Mouse (Mus musculus): ENCODE results near the gene Mvb12b.

Mvb12b gene

GRCm38 (mm10) chr2:33885264-33885651 lies 2.5 kb downstream of the Mvb12b start:
- DNase-seq (ENCODE audit: low spot score in 2 of 2): no peak

DNA sequence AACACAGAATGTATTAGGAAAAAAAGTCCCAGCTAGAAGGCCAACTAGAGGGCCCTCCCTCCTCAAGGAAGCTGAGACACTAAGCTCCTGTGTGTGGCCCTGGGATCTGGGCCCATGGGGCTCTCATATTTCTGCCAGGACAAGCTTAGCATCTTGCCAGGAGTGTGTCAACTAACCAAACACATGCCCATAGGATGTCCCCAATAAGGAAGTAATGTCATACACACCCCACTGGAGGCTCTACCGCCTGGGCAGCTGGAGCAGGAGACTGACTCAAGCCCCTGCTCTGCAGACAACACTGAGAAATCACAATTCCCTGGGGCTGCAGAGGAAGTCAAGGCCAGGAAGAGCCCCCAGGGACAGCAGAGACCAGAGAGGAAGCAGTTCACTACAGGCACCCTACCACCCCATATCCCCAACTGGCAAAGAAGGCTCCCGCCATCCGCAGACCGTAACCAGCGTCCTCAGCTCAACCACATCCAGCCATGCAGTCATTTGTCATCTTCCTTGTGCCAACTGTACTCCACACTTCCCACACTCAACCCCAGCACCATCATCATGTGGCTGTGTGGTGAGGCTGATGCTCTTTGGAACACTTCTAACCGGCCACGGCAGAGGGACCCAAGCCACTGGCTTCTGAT lies 3.0 kb downstream of the Mvb12b start:
- no peak for DNase-seq (ENCODE audit: low spot score in 2 of 2)

DNA sequence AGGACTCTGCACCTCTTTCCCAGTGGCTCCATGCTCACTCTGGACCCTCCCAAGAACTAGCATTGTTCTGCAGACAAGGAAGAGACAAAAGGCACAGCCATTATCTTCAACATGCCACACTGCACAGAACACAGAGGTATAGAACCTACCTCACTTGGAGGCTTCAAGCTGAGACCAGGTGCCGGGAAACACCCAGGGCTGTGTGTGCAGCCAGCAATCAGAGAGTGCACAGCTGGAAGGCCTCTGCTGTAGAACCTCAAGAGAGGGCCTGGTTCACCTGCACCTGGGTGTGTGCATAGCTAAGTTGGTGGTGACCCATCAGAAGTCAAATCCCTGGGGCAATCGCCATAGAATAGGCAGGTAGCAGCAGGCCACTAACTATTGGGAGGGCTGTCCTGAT lies 8.5 kb downstream of the Mvb12b start:
- DNase-seq (ENCODE audit: low spot score in 2 of 2): no peak

DNA sequence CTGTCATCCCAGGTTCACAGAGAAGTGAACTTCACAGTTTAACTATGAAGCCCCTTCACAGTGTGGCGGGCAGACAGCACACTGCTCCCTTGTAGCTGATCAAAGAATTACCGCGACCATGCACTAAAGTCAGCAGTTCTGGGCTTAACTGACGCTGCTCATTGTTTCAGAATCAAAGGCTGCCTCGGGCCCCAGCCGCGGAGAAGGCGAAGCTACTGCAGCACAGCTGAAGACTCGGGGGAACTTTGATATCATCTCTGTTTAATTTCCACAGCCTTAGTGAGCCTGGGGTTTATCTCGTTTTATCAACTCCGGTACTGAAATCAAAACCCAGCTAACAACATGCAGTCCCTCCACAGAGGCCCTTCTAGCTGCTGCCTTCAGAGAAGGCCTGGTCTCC lies 9.3 kb downstream of the Mvb12b start:
- DNase-seq (ENCODE audit: low spot score in 2 of 2): no peak

GRCm38 (mm10) chr2:33877663-33878360 lies 9.9 kb downstream of the Mvb12b start:
- no peak for DNase-seq (ENCODE audit: low spot score in 2 of 2)

DNA sequence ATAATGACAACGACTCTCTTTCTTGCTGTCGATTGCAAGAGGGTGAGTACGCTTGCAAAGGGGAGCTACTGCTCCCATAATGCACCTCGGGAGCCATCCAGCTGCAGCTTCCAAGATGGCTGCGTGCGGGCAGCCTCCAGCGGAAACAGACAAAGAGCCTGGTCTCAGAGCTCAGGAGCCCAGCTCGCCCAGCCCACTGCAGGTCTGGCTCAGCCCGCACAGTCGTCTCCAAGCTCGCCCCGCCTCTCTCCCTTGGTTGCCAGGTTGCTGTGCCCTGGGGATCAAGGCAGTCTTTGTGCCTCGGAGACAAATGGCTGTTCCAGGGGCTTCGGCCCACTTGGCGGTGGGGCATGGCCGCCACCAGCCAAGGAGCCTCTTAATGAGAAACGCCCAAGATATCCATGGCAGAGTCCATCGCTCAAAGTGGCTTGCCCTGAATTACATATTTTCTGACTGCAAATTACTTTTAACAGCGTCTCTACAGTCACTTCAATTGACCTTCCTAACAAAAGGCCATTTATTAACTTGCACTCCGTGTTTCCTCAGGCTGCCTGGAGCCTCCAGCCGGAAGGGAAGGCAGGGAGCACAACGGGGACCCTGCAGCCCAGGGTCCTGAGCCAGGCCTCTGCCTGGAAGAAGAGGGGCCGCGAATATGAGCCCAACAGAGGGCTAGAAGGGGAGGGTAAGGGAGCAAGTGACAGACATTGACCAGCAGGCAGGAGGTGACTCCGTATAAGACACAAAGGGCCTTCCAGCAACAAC lies 11.0 kb downstream of the Mvb12b start:
- peak; percentile 82 to 84 for DNase-seq (ENCODE audit: low spot score in 2 of 2)

DNA sequence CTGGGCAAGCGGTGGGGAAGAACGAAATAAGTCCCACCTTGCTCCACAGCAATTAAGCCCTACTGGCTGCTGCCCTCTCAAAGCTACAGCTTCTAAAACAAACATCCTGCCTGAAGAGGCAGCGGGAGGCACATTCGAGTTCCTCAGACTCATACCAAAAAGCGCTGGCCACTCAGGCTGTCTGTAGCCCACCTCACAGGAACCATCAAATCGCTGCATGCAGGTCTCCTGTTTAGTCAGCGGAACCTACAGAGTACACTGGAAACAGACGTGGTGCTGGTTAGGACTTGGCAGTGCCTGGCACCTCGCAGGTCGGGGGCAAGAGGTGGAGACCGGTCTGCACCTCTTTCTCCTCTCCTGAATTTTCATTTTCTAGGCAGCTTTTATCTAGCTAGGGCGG lies 12.2 kb downstream of the Mvb12b start:
- no peak for DNase-seq (ENCODE audit: low spot score in 2 of 2)

DNA sequence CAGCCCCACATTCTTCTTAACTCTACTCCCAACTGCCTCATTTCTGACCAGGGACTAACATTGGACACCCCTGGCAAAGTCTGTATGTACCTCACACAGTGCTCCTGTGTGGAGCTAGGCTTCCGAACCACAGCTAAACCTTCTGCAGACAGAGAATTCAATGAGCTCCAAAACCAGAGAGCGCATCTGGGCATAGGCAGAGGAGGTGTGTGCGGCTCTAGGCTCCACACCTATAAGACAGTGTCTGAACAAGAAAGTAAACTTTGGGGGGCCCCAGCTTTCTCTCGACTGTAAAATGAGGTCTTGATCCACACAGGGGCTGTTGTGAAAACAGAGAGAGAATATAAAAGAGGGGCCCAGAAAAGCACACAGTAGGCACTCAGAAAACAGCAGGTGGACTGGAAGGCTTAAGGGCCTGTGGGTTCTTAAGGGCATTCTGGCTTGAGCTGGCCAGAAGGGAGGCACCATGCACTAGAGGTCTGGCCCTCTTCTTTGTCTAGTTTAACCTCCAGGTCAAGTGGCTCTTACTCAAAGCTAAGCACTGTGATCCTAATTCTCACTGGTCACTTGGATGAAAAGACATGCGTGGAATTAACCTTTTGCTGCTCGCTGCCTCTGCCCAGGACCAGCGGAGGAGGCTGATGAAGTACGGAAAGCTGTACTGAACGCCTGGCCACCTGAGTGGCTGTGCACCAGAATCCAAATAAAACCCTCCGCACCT lies 12.7 kb downstream of the Mvb12b start:
- no peak for DNase-seq (ENCODE audit: low spot score in 2 of 2)

- DNase-seq (ENCODE audit: low spot score in 2 of 2): no peak
These were observed 13.4 kb downstream of the Mvb12b start for GRCm38 (mm10) chr2:33874367-33874766.

GRCm38 (mm10) chr2:33873501-33873900 lies 14.2 kb downstream of the Mvb12b start:
- DNase-seq (ENCODE audit: low spot score in 2 of 2): no peak

- DNase-seq (ENCODE audit: low spot score in 2 of 2): no peak
These were observed 14.9 kb downstream of the Mvb12b start for GRCm38 (mm10) chr2:33872841-33873271.

DNA sequence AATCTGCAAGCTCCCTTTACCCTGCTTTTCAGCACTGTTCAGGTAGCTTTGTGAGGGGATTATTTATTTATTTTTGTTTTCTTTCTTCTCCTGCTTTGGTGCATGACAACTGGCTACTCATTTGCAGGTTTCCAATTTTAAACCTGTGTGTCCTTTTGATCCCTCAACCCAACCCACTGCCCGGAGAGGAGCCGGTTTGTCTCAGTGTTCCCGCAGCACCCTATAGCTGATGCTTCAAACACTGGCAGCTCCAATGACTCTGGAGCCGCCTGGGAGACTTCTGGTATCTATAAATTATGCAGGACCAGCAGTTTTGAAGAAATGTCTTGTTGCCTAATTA lies 16.6 kb downstream of the Mvb12b start:
- no peak for DNase-seq (ENCODE audit: low spot score in 2 of 2)

DNA sequence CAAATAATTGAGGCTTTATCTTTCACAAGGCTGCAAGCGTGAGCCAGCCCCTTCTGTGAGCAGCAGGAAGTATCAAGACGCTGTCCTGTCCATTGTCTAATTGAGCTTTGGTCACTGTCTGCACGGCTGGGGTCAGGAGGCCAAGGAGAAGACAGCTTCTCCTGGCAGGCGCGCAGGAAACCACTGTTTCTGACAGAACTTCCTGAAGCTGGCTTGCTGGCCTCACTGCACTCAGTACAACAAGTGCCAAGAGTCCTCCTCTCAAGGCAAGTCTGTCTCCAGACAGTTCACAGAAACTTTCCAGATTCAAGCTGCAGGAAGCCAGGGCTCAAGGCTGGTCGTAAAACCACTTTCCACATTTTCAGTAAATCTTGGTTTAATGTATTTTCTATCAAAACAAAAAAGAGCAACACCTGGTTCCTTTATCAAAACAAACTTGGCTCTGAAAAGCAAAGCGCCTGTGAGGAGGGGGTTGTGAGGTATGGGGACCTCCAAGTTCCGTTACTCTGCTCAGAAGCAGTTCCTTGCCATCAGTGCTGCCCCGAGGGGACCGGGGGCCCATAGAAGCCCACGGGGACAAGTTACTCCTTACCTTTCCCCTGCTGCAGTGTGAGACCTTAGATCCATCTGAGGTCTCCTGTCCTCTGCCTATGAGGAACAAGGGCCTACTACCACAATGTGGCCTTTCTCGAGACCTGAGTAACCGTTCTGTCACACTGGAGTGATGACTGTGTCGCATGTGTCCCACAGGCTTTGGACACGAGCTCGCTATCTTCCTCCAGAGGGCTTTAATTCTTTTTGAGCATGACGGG lies 17.2 kb downstream of the Mvb12b start:
- DNase-seq (ENCODE audit: low spot score in 2 of 2): peak in 1 of 2 experiments; percentile 50

DNA sequence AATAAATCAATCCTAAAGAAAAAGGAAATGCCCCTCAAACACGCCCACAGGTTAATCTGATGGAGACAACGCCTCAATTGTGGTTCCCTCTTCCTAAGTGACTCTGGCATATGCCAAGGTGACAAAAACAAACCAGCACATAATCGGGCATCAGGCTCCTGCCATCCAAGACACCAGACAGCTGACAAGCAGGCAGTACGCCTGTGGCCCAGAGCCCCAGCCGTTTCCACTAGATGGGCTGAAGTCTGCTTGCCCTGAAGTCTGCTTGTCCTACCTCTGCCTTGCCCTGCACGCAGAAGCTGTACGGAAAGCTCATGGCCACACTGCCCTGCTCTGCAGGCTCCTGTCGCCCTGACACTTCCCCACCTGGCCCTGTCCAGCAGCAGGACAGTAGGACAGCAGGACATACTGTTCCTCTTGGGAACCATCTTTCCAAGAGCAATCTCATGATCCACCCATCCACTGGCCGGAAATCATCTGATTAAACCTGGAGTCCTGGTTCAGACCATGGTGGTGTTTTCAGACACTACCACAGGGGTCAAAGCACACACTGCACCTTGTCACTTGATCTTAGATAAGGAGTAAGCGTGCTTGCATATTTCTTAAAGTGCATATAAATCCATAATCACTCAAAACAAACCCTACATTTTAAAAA lies 17.9 kb downstream of the Mvb12b start:
- no peak for DNase-seq (ENCODE audit: low spot score in 2 of 2)

GRCm38 (mm10) chr2:33868996-33869688 lies 18.6 kb downstream of the Mvb12b start:
- no peak for DNase-seq (ENCODE audit: low spot score in 2 of 2)

DNA sequence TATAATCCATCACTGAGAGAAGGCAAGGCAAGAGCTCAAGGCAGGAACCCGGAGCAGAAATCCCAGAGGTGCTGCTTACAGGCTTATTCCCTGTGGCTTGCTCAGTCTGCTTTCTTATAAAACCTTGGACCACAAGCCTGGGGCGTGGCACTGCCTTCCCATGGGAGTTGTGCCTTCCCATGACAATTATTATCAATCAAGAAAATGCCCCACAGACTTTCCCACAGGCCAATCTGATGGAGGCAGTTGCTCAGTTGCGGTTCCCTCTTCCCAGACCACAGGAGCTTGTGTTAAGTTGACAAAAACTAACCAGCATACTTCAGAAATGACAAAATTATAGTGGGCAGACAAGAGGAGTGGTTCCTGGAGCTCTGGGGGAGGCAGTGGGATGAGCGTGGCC lies 19.4 kb downstream of the Mvb12b start:
- DNase-seq (ENCODE audit: low spot score in 2 of 2): no peak

DNA sequence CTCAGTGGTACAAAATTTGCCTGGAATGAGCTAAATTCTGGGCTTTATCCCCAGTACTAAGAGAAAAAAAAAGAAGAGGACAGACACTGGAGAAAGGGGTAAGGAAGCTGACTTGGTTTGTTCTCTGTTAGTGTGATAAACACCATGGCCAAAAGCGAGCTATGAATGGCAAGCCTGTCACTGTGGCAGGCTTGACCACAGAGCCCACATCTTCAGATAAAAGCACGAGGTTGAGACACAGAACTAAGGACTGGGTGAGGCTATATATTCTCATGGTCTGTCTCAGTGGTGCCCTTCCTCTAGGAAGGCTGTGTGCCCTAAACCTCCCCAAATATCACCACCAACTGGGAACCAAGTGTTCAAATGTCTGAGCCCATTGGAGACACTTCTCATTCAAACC lies 31.0 kb downstream of the Mvb12b start:
- no peak for DNase-seq (ENCODE audit: low spot score in 2 of 2)

DNA sequence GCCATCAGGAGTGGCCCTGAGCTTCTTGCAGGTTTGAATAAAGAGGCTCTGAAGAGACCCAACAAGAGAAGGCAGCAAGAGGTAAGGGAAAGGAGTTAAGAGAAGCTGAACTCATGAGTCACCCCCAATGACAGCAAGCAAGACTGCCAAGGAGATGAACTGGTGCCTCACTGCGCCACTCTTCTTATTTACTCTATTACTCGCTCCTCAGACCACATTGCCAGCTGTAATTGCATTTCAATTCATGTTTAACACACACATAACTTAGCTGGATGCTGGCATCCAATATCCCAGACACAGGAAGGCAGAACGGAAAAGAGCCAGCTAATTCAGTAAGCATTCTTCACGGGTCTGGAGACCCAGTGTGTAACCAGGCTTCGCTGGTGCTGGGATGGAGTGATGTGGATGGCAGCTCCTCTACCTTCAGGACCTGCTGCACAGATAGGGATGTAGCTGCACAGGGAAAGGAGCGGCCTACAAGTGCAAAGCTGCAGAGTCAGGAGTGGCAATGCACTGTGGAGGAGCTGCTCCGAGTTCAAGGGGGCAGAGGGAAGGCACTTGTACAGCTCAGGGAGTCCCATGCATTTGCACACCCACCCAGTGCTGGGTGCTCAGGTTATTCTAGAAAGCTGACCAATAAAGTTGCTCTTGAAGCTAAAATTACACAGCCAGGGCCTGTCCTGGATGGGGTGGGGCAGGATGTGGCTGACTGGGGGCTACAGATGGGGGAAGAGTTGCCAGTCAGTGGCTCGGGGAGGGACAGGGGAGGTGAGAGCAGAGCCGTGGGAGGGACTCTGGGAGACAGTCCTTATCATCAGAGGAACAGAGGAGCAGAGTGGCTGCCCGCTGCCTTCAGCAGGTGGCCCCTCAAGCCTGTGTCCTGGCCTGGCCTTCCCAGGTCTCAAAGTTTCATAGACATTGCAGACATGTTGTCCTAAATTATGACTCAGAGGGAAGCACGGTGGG lies 34.5 kb downstream of the Mvb12b start:
- DNase-seq (ENCODE audit: low spot score in 2 of 2): no peak

GRCm38 (mm10) chr2:33847196-33847834 lies 40.4 kb downstream of the Mvb12b start:
- no peak for DNase-seq (ENCODE audit: low spot score in 2 of 2)

Measured in frontal cortex, postnatal 10 days (tissue).